Mouse (Mus musculus) lung, embryonic 14.5 days (tissue): ENCODE data around the gene Slc12a3. TPM values are rescaled to one million over a fixed set of nuclear protein-coding genes. Genes with fewer than 3 reads are reported as not detected.

Experiments
- ATAC-seq: fragments of 200-750 bp; cut with Nextera tagmentation; 2 replicates; pipeline ENCODE4 v1.8.0; 2017; ENCODE audit warnings: mild to moderate bottlenecking, moderate TSS enrichment, moderate library complexity; ENCODE audit not compliant: insufficient read depth
- DNase-seq: peaks from one replicate; pipeline ENCODE4 v3.0.0-alpha.2; 2015
- H3K27ac ChIP-seq: fragments of 300-500 bp; sonication (generic); 2 replicates; pipeline ENCODE4 v1.5.1; 2014; ENCODE audit warnings: low read depth, mild to moderate bottlenecking, moderate library complexity
- H3K27me3 ChIP-seq: fragments of 300-500 bp; sonication (generic); 2 replicates; pipeline ENCODE4 v1.6.1; 2014; ENCODE audit warnings: low read length, control low read depth; ENCODE audit not compliant: insufficient read depth
- H3K36me3 ChIP-seq: fragments of 300-500 bp; sonication (generic); 2 replicates; pipeline ENCODE4 v1.6.1; 2014; ENCODE audit warnings: control low read depth; ENCODE audit not compliant: insufficient read depth
- H3K4me1 ChIP-seq: fragments of 300-500 bp; sonication (generic); 2 replicates; pipeline ENCODE4 v1.6.1; 2014; ENCODE audit warnings: antibody characterized with exemption, control low read depth; ENCODE audit not compliant: insufficient read depth
- H3K4me2 ChIP-seq: fragments of 300-500 bp; sonication (generic); 2 replicates; pipeline ENCODE4 v1.6.1; 2014; ENCODE audit warnings: mild to moderate bottlenecking
- H3K4me3 ChIP-seq: fragments of 300-500 bp; sonication (generic); 2 replicates; pipeline ENCODE4 v1.5.1; 2014; ENCODE audit warnings: low read depth, low read length
- H3K9ac ChIP-seq: fragments of 300-500 bp; sonication (generic); 2 replicates; pipeline ENCODE4 v1.6.1; 2014
- H3K9me3 ChIP-seq: fragments of 300-500 bp; sonication (generic); 2 replicates; pipeline ENCODE4 v1.6.1; 2016; ENCODE audit warnings: low read depth, low read length, control low read depth
- CTCF ChIP-seq: IDR thresholded peaks from 2 replicates; pipeline ENCODE4 v1.5.1; 2016; ENCODE audit warnings: antibody characterized with exemption, low read depth
- WGBS: fragments of 180-500 bp; shearing (Covaris S2); extraction: QIAGEN DNeasy Blood & Tissue Kit; methylation state at CpG from one replicate; pipeline ENCODE4 v1.1.7; 2014; 5-methylcytosine and 5-hydroxymethylcytosine counted together
- polyA plus RNA-seq: library from polyadenylated mRNA; unstranded; fragments of >200 nt; fragmentation: Nextera tagmentation; extraction: Ambion mirVana; gene quantifications from 2 replicates; pipeline ENCODE4 v1.2.1, GENCODE M21; 2014

The Slc12a3 gene
- polyA plus RNA-seq, 1 experiment from 2014 or later = not detected

- WGBS = 59% methylated on average over 6 of the region's 6 CpGs
- H3K36me3 ChIP-seq = peaks cover 17% of the 10 kb centered on the region; the same call in 1 of the 2 replicates
- no peaks in the 10 kb centered on the region for H3K4me1 ChIP-seq
- no peaks in the 10 kb centered on the region for H3K27me3 ChIP-seq
- H3K4me3 ChIP-seq = no peak overlapping the region
- no peak for TF ChIP-seq CTCF
- H3K4me2 ChIP-seq = no peak overlapping the region
- DNase-seq (peak; percentile 59), ATAC-seq (no peak)
- H3K27ac ChIP-seq = peak overlapping the region; percentile 65
- H3K9me3 ChIP-seq = no peaks in the 10 kb centered on the region
- no peak overlapping the region for H3K9ac ChIP-seq
These were observed 33.3 kb upstream of the Slc12a3 start for GRCm38 (mm10) chr8:94295687-94296086.

- WGBS = 60% methylated on average over 9 of the region's 9 CpGs
- peak overlapping the region; percentile 65; the same call in 1 of the 2 replicates for H3K27ac ChIP-seq
- ATAC-seq (peak; percentile 49; the same call in 1 of the 2 replicates), DNase-seq (no peak)
- no peak for TF ChIP-seq CTCF
- no peaks in the 10 kb centered on the region for H3K9me3 ChIP-seq
- no peaks in the 10 kb centered on the region for H3K4me1 ChIP-seq
- no peak overlapping the region for H3K9ac ChIP-seq
- H3K4me2 ChIP-seq = no peak overlapping the region
- H3K36me3 ChIP-seq = peaks cover 21% of the 10 kb centered on the region
- no peak overlapping the region for H3K4me3 ChIP-seq
- no peaks in the 10 kb centered on the region for H3K27me3 ChIP-seq
These were observed 32.5 kb upstream of the Slc12a3 start for GRCm38 (mm10) chr8:94296312-94296991.

GRCm38 (mm10) chr8:94297101-94297500 lies 31.9 kb upstream of the Slc12a3 start:
- peaks cover 27% of the 10 kb centered on the region for H3K36me3 ChIP-seq
- DNase-seq = no peak
- no peak for TF ChIP-seq CTCF
- no peak overlapping the region for H3K4me2 ChIP-seq
- WGBS = 72% methylated on average over 6 of the region's 6 CpGs
- H3K27me3 ChIP-seq = no peaks in the 10 kb centered on the region
- H3K9ac ChIP-seq = no peak overlapping the region; the same call in 1 of the 2 replicates
- H3K27ac ChIP-seq = peak overlapping the region; percentile 65; the same call in 1 of the 2 replicates
- no peaks in the 10 kb centered on the region for H3K4me1 ChIP-seq
- no peak for ATAC-seq
- H3K4me3 ChIP-seq = no peak overlapping the region
- H3K9me3 ChIP-seq = no peaks in the 10 kb centered on the region

GRCm38 (mm10) chr8:94300809-94301208 lies 28.2 kb upstream of the Slc12a3 start:
- WGBS = 59% methylated on average over 4 of the region's 4 CpGs
- H3K9ac ChIP-seq = no peak overlapping the region
- no peaks in the 10 kb centered on the region for H3K4me1 ChIP-seq
- no peak overlapping the region for H3K4me2 ChIP-seq
- H3K9me3 ChIP-seq = no peaks in the 10 kb centered on the region
- H3K4me3 ChIP-seq = no peak overlapping the region
- peaks cover 50% of the 10 kb centered on the region for H3K36me3 ChIP-seq
- no peaks in the 10 kb centered on the region for H3K27me3 ChIP-seq
- ATAC-seq (no peak), DNase-seq (peak; percentile 18)
- no peak for TF ChIP-seq CTCF
- H3K27ac ChIP-seq = 0 out of 2 replicates have a peak overlapping the region, but pooled peaks have one; percentile 26

- Histone ChIP-seq H3K4me2 (no peak overlapping the region), H3K36me3 (peaks cover 74% of the 10 kb centered on the region), H3K27me3 (no peaks in the 10 kb centered on the region), H3K9ac (no peak overlapping the region), H3K4me1 (no peaks in the 10 kb centered on the region), H3K4me3 (no peak overlapping the region), H3K27ac (no peak overlapping the region), H3K9me3 (no peaks in the 10 kb centered on the region)
- DNase-seq (no peak), ATAC-seq (no peak)
- 89% methylated on average over 2 of the region's 2 CpGs for WGBS
- no peak for TF ChIP-seq CTCF
These were observed 24.6 kb upstream of the Slc12a3 start for GRCm38 (mm10) chr8:94304412-94304811.

- no peak overlapping the region for H3K4me2 ChIP-seq
- 62% methylated on average over 7 of the region's 7 CpGs for WGBS
- H3K9me3 ChIP-seq = no peaks in the 10 kb centered on the region
- no peak for ATAC-seq
- TF ChIP-seq CTCF = no peak
- no peaks in the 10 kb centered on the region for H3K27me3 ChIP-seq
- no peaks in the 10 kb centered on the region for H3K4me1 ChIP-seq
- H3K4me3 ChIP-seq = no peak overlapping the region
- no peak overlapping the region; the same call in 1 of the 2 replicates for H3K27ac ChIP-seq
- peaks cover 86% of the 10 kb centered on the region for H3K36me3 ChIP-seq
- no peak overlapping the region for H3K9ac ChIP-seq
- DNase-seq = peak; percentile 10
These were observed 21.9 kb upstream of the Slc12a3 start for GRCm38 (mm10) chr8:94306989-94307513.

- DNase-seq = no peak
- Histone ChIP-seq H3K27me3 (no peaks in the 10 kb centered on the region), H3K4me2 (no peak overlapping the region), H3K36me3 (peaks cover 85% of the 10 kb centered on the region), H3K9me3 (no peaks in the 10 kb centered on the region), H3K4me1 (no peaks in the 10 kb centered on the region), H3K9ac (no peak overlapping the region), H3K27ac (no peak overlapping the region), H3K4me3 (no peak overlapping the region)
- WGBS = 76% methylated on average over 9 of the region's 9 CpGs
- ATAC-seq = no peak
- TF ChIP-seq CTCF = no peak
These were observed 21.3 kb upstream of the Slc12a3 start for GRCm38 (mm10) chr8:94307652-94308051.
